Mouse (Mus musculus) liver, embryonic 12.5 days (tissue): Measurements from ENCODE around the gene Tnfsf11. TPM values are rescaled to one million over a fixed set of nuclear protein-coding genes. Genes with fewer than 3 reads are reported as not detected.

Source experiments
- ATAC-seq: fragments of 200-750 bp; cut with Nextera tagmentation; 2 replicates; pipeline ENCODE4 v1.8.0; 2017; ENCODE audit warnings: moderate number of reproducible peaks, mild to moderate bottlenecking, moderate library complexity
- H3K27ac ChIP-seq: fragments of 300-500 bp; sonication (generic); 2 replicates; pipeline ENCODE4 v1.5.1; 2016; ENCODE audit warnings: mild to moderate bottlenecking
- H3K27me3 ChIP-seq: fragments of 300-500 bp; sonication (generic); replicated peaks from 2 replicates; pipeline ENCODE4 v1.6.1; 2016; ENCODE audit warnings: mild to moderate bottlenecking, moderate library complexity
- H3K36me3 ChIP-seq: fragments of 300-500 bp; sonication (generic); 2 replicates; pipeline ENCODE4 v1.6.1; 2016; ENCODE audit warnings: mild to moderate bottlenecking, moderate library complexity
- H3K4me1 ChIP-seq: fragments of 300-500 bp; sonication (generic); 2 replicates; pipeline ENCODE4 v1.6.1; 2016
- H3K4me2 ChIP-seq: fragments of 300-500 bp; sonication (generic); 2 replicates; pipeline ENCODE4 v1.6.1; 2016; ENCODE audit warnings: mild to moderate bottlenecking, moderate library complexity
- H3K4me3 ChIP-seq: fragments of 300-500 bp; sonication (generic); 2 replicates; pipeline ENCODE4 v1.5.1; 2016; ENCODE audit warnings: mild to moderate bottlenecking, moderate library complexity
- H3K9ac ChIP-seq: fragments of 300-500 bp; sonication (generic); 2 replicates; pipeline ENCODE4 v1.6.1; 2016; ENCODE audit warnings: mild to moderate bottlenecking, moderate library complexity
- H3K9me3 ChIP-seq: fragments of 300-500 bp; sonication (generic); replicated peaks from 2 replicates; pipeline ENCODE4 v1.6.1; 2016; ENCODE audit warnings: mild to moderate bottlenecking, moderate library complexity
- WGBS: fragments of 180-500 bp; shearing (Covaris S2); methylation state at CpG from one replicate; pipeline ENCODE4 v1.1.7; 2016; ENCODE audit not compliant: insufficient replicate concordance; 5-methylcytosine and 5-hydroxymethylcytosine counted together
- polyA plus RNA-seq: library from polyadenylated mRNA; unstranded; fragments of >200 nt; fragmentation: Nextera tagmentation; extraction: Ambion mirVana; gene quantifications from 2 replicates; pipeline ENCODE4 v1.2.1, GENCODE M21; 2016

The Tnfsf11 gene
- 0.24 TPM in 1 of 2 replicates, not detected in the other for polyA plus RNA-seq

GRCm38 (mm10) chr14:78307286-78308237 is at the start of gene Tnfsf11:
Tnfsf11 (minus strand) TSS chr14:78308043.
- Histone ChIP-seq H3K4me2 (peak within 1 kb of the TSS; percentile 57), H3K9me3 (no peaks in the 10 kb centered on the region), H3K36me3 (no peaks in the 10 kb centered on the region), H3K4me1 (peaks cover 5% of the 10 kb centered on the region; the same call in 1 of the 2 replicates), H3K9ac (no peak within 1 kb of the TSS), H3K27ac (no peak within 1 kb of the TSS), H3K27me3 (peaks cover 34% of the 10 kb centered on the region), H3K4me3 (peak within 1 kb of the TSS; percentile 40)
- WGBS = 2% methylated on average over 51 of the region's 51 CpGs
- ATAC-seq = peak; percentile 35; the same call in 1 of the 2 replicates

GRCm38 (mm10) chr14:78356764-78357163 is 48.9 kb upstream of the Tnfsf11 start:
- Histone ChIP-seq H3K36me3 (no peaks in the 10 kb centered on the region), H3K27me3 (no peaks in the 10 kb centered on the region), H3K9me3 (no peaks in the 10 kb centered on the region), H3K27ac (no peak overlapping the region), H3K4me2 (no peak overlapping the region), H3K4me3 (no peak overlapping the region), H3K9ac (no peak overlapping the region), H3K4me1 (no peaks in the 10 kb centered on the region)
- 34% methylated on average over 8 of the region's 8 CpGs for WGBS
- ATAC-seq = no peak

GRCm38 (mm10) chr14:78355381-78355780 is 47.5 kb upstream of the Tnfsf11 start:
- no peaks in the 10 kb centered on the region for H3K27me3 ChIP-seq
- H3K4me2 ChIP-seq = no peak overlapping the region
- no peaks in the 10 kb centered on the region for H3K4me1 ChIP-seq
- no peak overlapping the region for H3K4me3 ChIP-seq
- WGBS = 49% methylated on average over 4 of the region's 4 CpGs
- no peak for ATAC-seq
- H3K36me3 ChIP-seq = no peaks in the 10 kb centered on the region
- H3K9me3 ChIP-seq = no peaks in the 10 kb centered on the region
- H3K9ac ChIP-seq = no peak overlapping the region
- no peak overlapping the region for H3K27ac ChIP-seq

GRCm38 (mm10) chr14:78352865-78353264 is 45.0 kb upstream of the Tnfsf11 start:
- WGBS = 53% methylated on average over 4 of the region's 4 CpGs
- ATAC-seq = no peak
- no peaks in the 10 kb centered on the region for H3K27me3 ChIP-seq
- no peak overlapping the region for H3K9ac ChIP-seq
- no peaks in the 10 kb centered on the region for H3K4me1 ChIP-seq
- H3K36me3 ChIP-seq = no peaks in the 10 kb centered on the region
- H3K4me3 ChIP-seq = no peak overlapping the region
- no peak overlapping the region for H3K27ac ChIP-seq
- H3K9me3 ChIP-seq = no peaks in the 10 kb centered on the region
- no peak overlapping the region for H3K4me2 ChIP-seq

GRCm38 (mm10) chr14:78351544-78351943 is 43.7 kb upstream of the Tnfsf11 start:
- Histone ChIP-seq H3K9ac (no peak overlapping the region), H3K4me1 (no peaks in the 10 kb centered on the region), H3K36me3 (no peaks in the 10 kb centered on the region), H3K9me3 (no peaks in the 10 kb centered on the region), H3K4me3 (no peak overlapping the region), H3K27me3 (no peaks in the 10 kb centered on the region), H3K4me2 (no peak overlapping the region), H3K27ac (no peak overlapping the region)
- ATAC-seq = no peak
- 75% methylated on average over 7 of the region's 7 CpGs for WGBS

GRCm38 (mm10) chr14:78347715-78348114 is 39.9 kb upstream of the Tnfsf11 start:
- ATAC-seq = no peak
- Histone ChIP-seq H3K9me3 (no peaks in the 10 kb centered on the region), H3K4me2 (no peak overlapping the region), H3K27me3 (no peaks in the 10 kb centered on the region), H3K4me1 (no peaks in the 10 kb centered on the region), H3K27ac (no peak overlapping the region), H3K4me3 (no peak overlapping the region), H3K9ac (no peak overlapping the region), H3K36me3 (no peaks in the 10 kb centered on the region)
- WGBS = 57% methylated on average over 2 of the region's 2 CpGs

- 58% methylated on average over 8 of the region's 8 CpGs for WGBS
- Histone ChIP-seq H3K4me2 (no peak overlapping the region), H3K27me3 (no peaks in the 10 kb centered on the region), H3K27ac (no peak overlapping the region), H3K4me3 (no peak overlapping the region), H3K9me3 (no peaks in the 10 kb centered on the region), H3K36me3 (no peaks in the 10 kb centered on the region), H3K9ac (no peak overlapping the region), H3K4me1 (no peaks in the 10 kb centered on the region)
- no peak for ATAC-seq
Observed at GRCm38 (mm10) chr14:78343007-78343406, 35.2 kb upstream of the Tnfsf11 start.

GRCm38 (mm10) chr14:78342146-78342545 is 34.3 kb upstream of the Tnfsf11 start:
- Histone ChIP-seq H3K9ac (no peak overlapping the region), H3K4me3 (no peak overlapping the region), H3K27me3 (no peaks in the 10 kb centered on the region), H3K9me3 (no peaks in the 10 kb centered on the region), H3K27ac (no peak overlapping the region), H3K36me3 (no peaks in the 10 kb centered on the region), H3K4me2 (no peak overlapping the region), H3K4me1 (no peaks in the 10 kb centered on the region)
- WGBS = 42% methylated on average over 4 of the region's 4 CpGs
- ATAC-seq = no peak

GRCm38 (mm10) chr14:78333341-78333740 is 25.5 kb upstream of the Tnfsf11 start:
- ATAC-seq = no peak
- Histone ChIP-seq H3K4me2 (no peak overlapping the region), H3K27me3 (no peaks in the 10 kb centered on the region), H3K9ac (no peak overlapping the region), H3K9me3 (no peaks in the 10 kb centered on the region), H3K4me3 (no peak overlapping the region), H3K36me3 (no peaks in the 10 kb centered on the region), H3K4me1 (no peaks in the 10 kb centered on the region; the same call in 1 of the 2 replicates), H3K27ac (no peak overlapping the region)
- 55% methylated on average over 3 of the region's 3 CpGs for WGBS

- Histone ChIP-seq H3K4me2 (no peak overlapping the region), H3K9me3 (no peaks in the 10 kb centered on the region), H3K4me3 (no peak overlapping the region), H3K4me1 (no peaks in the 10 kb centered on the region; the same call in 1 of the 2 replicates), H3K36me3 (no peaks in the 10 kb centered on the region), H3K27me3 (no peaks in the 10 kb centered on the region), H3K9ac (no peak overlapping the region), H3K27ac (no peak overlapping the region)
- WGBS = 63% methylated on average over 7 of the region's 7 CpGs
- ATAC-seq = no peak
Observed at GRCm38 (mm10) chr14:78331368-78331767, 23.5 kb upstream of the Tnfsf11 start.

- Histone ChIP-seq H3K9me3 (no peaks in the 10 kb centered on the region), H3K27ac (no peak overlapping the region), H3K36me3 (no peaks in the 10 kb centered on the region), H3K4me2 (no peak overlapping the region), H3K4me3 (no peak overlapping the region), H3K9ac (no peak overlapping the region), H3K27me3 (no peaks in the 10 kb centered on the region), H3K4me1 (no peaks in the 10 kb centered on the region; the same call in 1 of the 2 replicates)
- WGBS = 12% methylated on average over 11 of the region's 11 CpGs
- no peak for ATAC-seq
Observed at GRCm38 (mm10) chr14:78330576-78331300, 22.9 kb upstream of the Tnfsf11 start.
